Mouse (Mus musculus): ENCODE results near the gene Dock2.

The Dock2 gene

DNA sequence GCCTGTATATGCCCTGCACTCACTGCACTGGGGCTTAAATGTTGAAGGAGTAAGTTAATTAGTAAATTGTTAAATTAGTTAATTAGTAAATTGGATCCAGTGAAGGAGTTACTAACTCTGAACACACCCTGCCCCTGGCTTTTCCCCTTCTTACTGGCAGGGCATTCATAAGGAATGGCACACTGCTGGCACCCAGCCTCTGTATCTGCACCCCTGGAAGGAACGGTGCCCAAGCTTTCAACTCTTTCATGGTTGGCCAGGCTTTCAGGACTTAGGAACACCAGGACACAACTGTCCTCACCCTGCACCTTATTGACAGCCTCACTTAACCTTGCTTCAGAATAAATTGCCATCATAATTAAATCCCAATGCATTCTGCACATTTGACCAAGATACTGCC is 359.1 kb downstream of the Dock2 start:
- DNase-seq (ENCODE audit: low read depth, low spot score) = no peak

DNA sequence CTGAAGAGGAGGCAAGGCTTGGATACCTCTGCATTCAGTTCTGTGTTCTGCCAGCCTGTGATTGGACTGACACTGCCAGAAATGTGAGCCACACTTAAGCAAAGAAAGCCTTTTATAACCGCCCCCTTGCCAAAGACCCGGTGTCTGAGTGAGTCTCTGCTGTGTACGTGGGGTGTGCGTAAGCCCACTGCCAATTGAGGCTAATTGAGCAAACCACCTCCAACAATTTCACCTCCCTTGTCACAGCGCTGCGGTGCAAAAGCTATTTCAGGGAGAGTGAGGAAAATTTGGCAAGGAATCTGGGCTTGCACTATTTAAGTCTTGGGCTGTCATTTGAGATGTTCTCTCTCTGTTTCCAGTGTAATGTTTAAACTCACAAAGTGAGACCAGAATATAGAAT is 362.6 kb downstream of the Dock2 start:
- DNase-seq (ENCODE audit: low read depth, low spot score) = no peak

DNA sequence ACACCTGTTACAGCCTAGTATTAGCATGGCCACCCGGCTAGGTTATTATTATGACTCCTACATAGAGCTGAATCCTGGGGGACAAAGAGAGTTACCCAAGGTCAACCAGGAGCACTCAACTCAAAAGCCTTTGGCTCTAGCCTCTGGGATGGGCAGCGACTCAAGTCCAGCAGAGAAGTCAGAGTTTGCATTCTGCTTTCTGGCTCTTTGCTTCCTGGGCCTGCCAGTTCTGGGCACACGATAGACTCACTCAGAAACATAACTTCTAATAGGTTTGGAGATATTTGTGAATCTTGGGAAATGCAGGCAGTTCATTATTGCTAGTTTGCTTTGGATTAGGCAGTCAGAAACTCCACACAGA is 367.1 kb downstream of the Dock2 start:
- no peak for DNase-seq (ENCODE audit: low read depth, low spot score)

DNA sequence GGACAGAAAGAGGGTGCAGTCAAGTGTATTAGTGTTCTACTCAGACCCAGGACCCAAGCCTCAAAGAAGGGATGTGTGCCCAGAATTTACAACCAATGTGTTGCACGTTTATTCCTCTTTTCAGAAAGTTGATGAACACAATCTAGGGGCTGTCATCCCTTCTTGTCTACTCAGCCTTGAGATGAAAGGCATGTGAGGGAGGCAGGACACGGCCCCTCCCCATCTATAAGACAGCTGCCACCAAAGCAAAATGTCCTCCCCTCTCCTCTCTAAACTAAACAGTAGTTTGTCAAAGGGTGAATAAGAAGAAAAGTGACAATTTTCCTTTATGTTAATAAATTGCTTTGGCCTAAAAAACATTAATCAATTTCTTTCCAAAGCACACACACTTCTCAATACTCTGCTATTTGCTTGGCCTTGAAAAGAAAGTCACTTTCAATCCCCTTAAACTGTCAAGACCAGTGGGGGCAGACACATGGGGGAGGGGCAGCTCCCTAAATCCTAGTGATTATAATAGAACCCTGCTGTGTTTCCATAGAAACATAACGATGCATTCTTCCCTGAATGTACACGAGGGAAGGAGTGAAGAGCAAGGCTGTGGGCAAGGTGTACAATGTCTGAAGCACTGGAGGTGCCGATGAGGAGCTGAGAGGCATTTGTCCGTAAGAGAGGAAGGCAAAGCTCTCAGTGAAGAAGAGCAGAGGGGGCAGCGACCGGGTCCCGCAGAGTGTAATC is 367.6 kb downstream of the Dock2 start:
- no peak for DNase-seq (ENCODE audit: low read depth, low spot score)

DNA sequence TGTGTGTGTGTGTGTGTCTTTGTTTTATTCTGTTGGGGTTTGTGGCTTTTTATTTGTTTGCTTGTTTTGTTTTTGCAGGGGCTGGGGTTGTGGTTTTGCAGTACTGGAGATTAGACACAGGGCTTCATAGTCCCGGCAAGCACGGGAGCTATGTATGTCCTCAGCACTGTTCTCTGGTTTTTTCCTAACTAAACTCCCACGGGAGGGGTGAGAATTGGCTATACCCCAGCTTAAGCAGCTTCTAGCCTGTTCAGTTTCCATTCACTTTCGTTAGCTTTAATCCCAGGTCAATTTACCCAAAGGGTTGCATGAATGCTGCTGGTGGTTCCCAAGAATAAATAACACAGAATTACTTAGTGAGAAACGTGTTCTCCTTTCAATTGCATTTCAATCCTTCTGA is 376.8 kb downstream of the Dock2 start:
- DNase-seq (ENCODE audit: low read depth, low spot score) = no peak

DNA sequence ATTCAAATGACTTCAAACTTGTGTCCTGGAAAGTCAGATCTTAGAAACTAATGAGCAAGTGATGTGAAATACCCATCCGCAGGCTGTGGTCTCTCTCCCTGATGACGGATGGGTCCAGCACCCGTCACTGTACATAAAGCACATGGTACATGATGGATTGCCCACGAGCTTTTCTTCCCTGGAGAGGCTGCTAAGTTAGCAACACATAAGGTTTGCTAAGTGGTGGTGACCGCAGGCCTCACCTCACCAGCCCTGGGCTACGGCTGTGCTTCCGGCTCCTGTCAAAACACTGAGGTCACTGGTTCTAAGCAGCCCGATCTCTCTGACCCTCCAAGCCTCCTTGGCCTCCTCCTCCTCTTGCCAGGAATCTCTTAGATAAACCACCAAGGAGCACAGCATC is 377.4 kb downstream of the Dock2 start:
- DNase-seq (ENCODE audit: low read depth, low spot score) = no peak

DNA sequence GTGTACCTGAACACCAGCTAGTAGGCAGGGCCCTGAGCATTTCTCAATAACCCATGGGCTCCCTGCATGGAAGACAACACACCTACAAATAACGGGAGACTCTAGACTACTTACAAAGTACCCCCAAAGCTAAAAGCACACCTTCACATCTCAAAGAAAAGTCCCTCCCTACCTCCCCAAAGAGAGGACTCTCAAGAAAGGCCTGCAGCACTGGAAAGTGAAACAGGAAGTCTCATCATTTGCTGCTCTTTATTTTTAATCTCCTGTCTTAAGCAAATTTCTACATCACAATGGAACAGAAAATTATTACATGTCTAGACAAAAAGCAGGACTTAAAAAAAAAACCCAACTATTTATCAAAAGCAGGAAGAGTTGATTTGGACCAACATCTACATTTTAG is 378.4 kb downstream of the Dock2 start:
- DNase-seq (ENCODE audit: low read depth, low spot score) = no peak

DNA sequence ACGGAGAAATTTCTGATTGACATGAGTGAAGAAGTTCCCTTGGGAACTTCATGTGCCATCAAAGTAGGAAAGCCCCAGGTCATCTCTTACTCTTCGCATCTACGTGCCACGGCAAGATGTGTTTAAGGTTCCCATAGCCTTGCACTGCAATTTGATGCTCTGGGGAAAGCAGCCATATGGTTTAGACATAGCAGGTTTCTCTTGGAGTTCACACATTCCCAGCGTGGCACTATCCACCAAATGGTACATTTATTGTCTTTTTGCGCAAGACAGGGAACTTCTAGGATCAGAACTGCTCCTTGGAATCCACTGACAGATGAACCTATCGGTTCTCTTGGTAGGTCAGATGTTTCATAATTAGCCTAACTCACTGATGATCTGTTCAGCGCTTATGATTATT is 382.3 kb downstream of the Dock2 start:
- no peak for DNase-seq (ENCODE audit: low read depth, low spot score)

DNA sequence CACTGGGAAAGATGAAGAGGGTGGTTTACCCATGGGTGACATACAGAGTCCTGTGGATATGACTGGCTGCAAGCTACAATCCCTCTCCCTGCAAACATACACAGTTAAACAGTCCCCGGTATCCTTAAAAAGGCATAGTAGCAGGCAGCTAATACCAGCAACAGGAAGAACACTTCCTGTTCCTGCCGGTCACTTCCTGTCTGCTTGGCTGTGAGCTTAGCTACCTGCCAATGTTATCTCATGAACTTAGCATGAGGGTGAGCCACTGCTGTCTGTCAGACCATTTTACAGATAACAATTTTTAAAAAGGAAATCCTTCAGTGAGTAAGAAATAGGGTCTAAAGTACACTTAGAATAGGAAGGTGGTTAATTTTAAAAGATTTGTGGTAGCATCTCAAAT is 385.1 kb downstream of the Dock2 start:
- no peak for DNase-seq (ENCODE audit: low read depth, low spot score)

DNA sequence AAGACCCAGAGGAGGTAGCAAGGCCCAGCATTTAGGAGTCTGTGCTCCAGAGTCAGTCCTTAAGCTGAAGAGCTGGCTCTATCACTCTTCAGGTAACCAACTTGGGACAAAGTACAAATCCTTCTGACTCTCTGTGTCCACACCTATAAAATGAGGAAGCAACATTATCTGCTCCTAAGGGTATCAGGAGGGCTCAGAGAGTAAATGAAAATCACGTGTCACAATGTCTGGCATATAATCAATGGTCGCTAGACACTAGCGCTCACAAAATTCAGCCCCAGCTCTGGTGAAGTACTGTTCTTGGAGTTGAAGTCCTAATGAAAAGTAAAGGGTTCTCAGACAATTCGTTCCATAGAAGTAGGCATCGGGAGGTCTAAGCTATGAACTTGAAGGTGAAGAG is 386.0 kb downstream of the Dock2 start:
- DNase-seq (ENCODE audit: low read depth, low spot score) = no peak

DNA sequence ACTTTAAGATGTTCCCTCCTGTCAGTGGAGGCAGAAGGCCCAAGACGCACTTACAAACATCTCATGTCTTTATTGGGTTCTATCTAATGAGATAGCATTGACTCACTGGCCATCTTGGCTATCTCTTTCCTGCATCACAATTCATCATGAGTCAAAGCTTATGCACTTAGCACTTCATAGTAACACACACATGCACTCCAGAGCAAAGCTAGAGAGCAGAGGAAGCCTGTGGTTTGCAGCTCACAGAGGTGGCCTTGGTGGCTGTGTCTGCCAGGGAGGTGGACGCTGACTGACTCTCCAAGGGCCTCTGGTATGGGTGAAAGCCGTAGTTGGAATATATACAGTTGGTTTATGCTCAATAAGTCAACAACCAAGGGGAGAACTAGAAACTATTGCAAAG is 387.9 kb downstream of the Dock2 start:
- no peak for DNase-seq (ENCODE audit: low read depth, low spot score)

DNA sequence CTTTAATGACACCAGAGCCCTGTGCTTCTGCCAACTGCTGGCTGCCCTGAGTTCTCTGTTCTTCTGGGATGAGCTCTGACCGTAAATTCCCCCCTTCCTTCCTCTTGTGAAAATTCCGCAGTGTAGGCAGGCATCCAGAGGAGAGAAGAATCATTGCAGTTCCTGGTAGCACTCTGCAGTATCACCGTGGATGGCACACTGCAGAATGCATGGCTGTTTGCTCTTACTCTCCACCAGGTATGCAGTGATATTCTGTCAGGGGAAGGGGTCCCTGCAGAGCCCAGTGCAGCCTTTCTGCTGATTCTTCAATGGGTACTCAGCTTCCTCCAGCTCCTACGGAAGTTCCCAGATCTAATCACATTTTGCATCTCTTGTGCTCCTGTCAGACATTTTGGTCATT is 391.6 kb downstream of the Dock2 start:
- no peak for DNase-seq (ENCODE audit: low read depth, low spot score)

DNA sequence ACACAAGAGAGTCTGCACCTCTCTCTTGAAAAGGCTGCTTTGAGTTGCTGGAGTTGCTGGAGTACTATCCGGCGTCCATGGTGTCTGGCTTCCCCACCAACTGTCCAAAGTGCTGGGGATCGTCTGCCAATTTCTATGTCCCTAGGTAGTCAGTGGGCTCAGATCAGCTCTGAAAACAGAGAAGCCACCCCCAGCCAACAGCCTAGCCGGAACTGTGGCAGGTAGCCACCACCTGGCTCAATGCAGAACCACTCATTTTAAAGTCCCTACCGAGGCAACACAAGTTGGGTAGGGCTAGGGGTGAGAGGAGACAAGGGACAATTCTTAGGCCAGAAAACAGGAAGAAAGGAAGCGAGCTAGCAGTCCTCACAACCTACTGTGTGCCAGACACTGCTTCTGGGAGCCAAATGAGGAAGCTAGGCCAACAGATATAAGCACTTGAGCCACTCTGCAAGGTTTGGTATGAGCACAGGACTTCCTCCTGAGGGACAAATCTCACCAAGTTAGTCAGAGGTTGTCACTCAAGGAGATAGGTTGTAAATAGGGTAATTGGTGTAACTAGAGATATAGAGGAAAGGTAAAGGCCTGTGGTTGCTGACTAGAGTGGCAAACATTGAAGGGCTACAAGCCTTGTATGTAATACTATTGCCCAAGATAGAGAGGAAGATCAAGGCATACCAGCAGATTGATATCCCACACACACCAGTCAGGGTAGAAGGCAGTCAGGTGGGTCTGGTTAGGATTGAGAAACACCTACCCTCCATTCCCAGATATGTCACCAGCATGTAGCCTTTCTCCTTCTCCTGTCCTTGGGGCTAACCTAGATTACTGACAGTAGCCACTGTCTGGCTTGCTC is 394.2 kb downstream of the Dock2 start:
- no peak for DNase-seq (ENCODE audit: low read depth, low spot score)

DNA sequence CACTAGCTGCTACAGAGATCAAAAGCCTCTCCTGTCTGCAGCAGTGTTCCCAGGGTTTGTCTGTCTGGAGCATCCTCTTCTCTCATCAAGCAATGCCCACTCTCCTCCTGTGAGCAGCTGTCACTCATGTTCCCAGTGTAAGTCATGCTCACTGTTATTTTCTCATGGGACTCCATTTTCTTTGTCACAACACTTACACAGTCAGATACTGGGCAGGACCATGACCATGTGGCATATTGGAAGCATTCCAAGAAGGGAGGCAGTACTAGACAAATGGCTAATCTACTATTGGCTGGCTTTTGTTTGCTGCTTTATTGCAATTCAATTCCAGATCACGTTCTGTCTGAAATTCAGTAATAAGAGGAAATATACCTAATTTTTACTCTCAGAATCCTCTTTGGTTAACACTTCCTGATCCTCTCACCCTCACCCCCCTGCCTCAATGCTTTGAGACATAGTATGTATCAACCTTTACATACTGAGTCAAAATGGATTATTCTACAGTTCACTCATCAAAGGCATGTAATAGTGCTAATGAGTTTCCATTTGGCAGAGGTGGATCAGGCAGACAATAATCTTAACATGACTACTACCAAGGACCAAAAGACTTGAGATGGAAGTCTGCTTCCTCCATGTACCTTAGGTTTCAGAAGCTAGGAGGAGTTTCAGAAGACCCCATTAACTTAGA is 398.5 kb downstream of the Dock2 start:
- DNase-seq (ENCODE audit: low read depth, low spot score) = no peak

DNA sequence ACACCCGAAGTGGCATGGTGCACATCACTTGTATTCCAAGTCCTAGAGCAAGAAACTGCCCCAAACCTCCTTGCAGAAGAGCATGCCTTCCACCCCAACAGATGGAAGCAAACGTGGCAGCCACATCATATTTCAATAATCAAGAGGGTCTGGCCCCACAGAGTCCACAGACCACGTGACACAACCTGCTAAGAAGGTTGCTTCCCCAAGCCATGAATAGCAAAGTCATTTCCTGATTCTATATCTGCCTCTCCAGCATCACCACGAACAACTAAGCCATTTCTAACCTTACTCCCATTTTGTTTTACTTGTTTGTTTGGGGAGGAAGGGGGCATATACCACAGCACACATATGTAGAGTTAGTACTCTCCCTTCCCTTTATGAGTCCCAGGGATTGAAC is 399.5 kb downstream of the Dock2 start:
- no peak for DNase-seq (ENCODE audit: low read depth, low spot score)

DNA sequence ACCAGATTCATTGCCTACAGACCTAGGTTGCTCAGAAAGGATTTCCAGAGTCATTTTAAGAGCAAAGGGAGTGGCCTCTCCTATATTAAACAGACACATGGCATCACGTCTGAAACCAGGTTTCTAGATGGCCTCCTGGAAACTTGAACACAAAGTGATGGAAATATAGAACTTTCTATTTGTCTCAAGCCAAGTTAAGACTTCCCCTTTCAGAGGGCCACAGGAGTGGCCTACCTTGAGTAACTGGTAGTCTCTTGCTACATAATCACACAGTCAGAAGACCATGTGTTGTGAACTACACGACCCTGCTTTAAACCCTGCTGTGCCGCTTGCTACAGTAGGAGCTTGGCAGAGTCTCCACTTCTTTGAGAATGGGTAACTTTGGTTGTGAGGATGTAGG is 400.2 kb downstream of the Dock2 start:
- no peak for DNase-seq (ENCODE audit: low read depth, low spot score)

DNA sequence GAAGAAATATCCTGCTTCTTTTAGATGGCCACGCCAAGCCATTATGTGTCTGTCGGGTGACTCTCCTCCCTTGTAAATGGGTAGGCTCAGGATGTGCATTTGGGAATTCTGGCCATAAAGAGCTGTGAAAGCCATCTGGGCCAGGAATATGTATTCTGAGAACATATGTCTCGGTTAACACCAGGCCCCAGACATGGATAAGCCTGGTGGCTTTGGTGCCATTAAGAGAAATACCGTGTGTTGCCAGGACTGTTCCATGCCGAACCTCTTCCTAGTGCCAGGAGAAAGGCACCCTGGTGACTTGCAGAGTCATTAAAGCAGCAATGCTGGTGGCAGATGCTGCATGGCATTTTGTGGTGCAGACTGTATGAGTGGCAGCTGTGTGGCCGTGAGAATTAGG is 406.0 kb downstream of the Dock2 start:
- no peak for DNase-seq (ENCODE audit: low read depth, low spot score)

DNA sequence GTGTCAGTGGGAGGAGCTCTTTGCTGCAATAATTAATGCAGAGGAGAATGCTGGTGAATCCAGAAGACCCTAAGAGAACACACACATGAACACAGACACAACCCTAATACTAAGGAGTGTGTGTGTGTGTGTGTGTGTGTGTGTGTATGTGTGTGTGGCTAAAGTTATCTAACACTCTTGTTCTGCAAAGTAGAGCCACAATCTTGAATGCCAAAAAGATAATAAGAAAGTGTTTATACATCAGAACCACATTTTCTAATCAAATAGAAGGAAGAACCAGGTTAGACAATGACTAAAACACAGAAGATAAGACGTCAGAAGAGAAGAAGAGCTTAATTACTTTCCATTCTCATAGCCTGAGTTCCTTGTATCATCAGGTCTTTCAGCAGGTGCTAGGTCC is 408.1 kb downstream of the Dock2 start:
- DNase-seq (ENCODE audit: low read depth, low spot score) = no peak

DNA sequence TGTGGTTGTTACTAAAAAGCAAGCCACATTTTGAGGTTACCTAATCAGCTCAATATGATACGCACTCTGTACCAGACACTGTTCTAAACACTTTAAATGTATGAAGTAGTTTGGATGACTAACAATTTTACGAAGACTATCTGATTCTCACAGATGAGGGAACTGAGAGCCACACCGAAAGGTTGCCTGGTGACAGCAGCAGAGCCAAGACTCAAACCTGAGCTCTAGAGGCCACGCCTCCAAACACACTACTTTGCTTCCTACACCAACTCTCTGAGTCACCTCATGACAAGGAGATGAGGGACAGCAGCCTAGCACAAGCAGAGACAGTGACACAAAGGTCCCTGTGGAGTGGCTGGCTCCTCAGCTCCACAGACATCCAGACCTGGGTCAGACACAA is 411.5 kb downstream of the Dock2 start:
- DNase-seq (ENCODE audit: low read depth, low spot score) = no peak

DNA sequence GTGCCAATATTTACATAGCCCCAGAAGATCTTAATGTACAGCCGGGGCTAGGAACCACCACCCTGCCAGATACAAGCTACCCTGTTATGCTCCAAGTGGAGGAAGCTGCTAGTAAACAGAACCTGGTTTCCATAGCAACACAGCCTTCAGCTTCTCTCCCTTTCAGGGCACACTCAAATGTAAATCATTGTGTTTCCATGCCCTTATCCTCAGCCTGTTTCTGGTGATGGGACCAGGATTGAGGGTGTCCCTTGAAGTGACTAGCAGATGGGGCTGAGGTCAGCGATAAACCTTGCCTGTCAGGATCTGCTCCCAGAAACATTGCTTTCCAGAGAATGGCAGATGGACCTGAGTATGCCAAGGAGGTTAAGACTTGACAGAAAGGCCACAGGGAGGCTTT is 427.6 kb downstream of the Dock2 start:
- no peak for DNase-seq (ENCODE audit: low read depth, low spot score)

DNA sequence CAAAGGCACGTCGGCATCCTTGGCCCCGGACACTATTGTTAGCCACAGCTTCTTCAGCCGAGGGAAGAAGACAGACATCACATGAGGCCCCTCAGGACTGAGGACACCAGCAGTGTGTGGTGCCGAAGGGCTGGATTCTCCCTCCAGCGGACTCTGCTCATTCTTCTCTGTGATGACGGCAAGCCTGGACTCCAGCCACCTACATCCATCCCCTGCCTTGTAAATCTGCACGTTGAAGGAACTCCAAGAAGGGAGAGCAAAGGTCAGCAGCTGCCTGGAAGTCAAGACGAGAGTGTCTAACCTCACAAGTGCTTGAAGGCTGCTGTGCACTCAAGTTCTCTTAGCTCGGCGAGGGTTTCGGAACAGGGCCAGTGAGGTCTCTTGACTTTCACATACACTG is 428.3 kb downstream of the Dock2 start:
- no peak for DNase-seq (ENCODE audit: low read depth, low spot score)

DNA sequence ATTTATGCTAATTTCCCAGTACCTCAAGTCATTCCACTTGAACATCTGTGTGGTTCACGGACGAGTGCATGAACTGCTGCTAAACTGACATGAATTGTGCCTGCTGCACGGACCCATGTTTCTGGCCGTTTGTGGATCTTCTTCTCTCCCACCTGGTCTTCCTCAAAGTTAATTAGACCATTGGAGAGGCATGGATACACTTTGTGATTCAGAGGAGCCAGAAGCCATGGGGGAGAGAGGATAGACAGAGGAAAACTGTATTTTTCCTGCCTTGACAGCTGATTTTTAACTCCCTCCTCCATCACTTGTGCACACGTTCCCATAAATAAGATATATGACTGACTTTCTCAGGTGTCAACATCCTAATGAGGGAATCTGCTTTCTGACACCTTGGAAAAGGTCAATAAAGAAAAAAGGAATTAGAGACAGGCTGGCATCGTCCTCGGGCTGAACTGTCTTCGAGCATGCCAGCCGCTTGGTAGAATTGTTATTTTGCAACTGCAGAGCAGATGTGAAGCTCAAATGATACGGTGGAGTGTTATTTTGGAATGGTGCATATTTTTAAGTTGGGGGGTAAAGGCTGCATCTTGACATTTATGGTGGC is 434.1 kb downstream of the Dock2 start:
- DNase-seq (ENCODE audit: low read depth, low spot score) = no peak
